Mouse (Mus musculus): ENCODE measurements around the gene Chst1.

- TF ChIP-seq CTCF (IDR thresholded peaks at IDR 0.05; ENCODE audit: low read depth, low read length) (no peak), TAL1 (conservative IDR thresholded peaks at IDR 0.05; ENCODE audit: low read depth, low read length) (no peak), GATA1 (IDR thresholded peaks at IDR 0.05; ENCODE audit: borderline replicate concordance, low read length) (no peak), POLR2AphosphoS5 (IDR thresholded peaks at IDR 0.05; ENCODE audit: insufficient replicate concordance, low read depth, low read length) (no peak), GATA2 (IDR thresholded peaks at IDR 0.05; ENCODE audit: borderline replicate concordance, low read depth, low read length) (no peak)
Observed at GRCm38 (mm10) chr2:92600348-92600670, 802 bp downstream of the Chst1 start.

Measured in G1E (cell line).